Mouse (Mus musculus): Measurements from ENCODE around the gene Mical2. TPM values are rescaled to one million over a fixed set of nuclear protein-coding genes. Genes with fewer than 3 reads are reported as not detected.

The Mical2 gene
- 7.4 TPM for polyA plus RNA-seq (2017; shearing (Covaris generic))

GRCm38 (mm10) chr7:112225615-112226262 lies at the start of gene Mical2:
Mical2 (plus strand) TSS chr7:112225856.

DNA sequence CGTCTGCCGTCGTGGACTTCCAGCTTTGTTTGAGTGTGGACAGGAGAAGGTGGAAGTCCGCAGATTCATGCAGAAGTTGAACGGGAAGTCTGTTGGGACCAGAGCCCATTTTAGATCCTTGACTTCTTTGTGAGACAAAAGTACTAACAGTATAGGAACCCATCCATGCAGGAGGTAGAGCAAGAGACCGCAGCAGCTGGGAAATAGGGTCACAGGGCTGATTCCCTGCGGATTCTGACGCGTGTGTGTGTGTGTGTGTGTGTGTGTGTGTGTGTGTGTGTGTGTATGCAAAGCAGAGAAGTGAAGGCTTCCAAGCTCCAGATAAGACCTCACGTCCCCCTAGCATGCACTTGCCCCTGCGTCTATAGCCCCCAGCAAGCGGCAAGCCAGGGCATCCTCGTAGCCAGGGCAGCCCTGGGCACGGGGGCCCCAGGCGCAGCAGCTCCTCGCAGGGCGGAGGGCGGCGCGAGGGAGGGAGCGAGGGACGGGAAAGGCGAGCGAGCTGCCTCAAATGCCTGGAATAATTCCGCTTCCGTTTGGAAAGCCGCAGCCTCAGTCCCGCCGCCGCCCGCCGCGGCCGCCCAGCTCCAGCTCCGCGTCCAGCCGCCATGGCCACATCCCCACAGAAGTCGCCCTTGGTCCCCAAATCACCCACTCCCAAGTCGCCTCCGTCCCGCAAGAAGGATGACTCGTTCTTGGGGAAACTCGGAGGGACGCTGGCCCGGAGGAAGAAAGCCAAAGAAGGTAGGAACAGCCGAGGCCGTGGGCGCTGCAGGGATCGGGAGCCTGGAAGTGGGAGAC lies 201.9 kb downstream of the Mical2 start, which contains the start of gene Parva:
TSS of gene Parva (plus strand) at position 149 of the 801 bp plus-strand sequence.

Other genes with a start within 250 kb of the Mical2 start
- 66.6 TPM for gene Usp47, start 202.4 kb upstream of the Mical2 start, polyA plus RNA-seq (2017; shearing (Covaris generic))
- 0.33 TPM for gene Dkk3, start 66.8 kb upstream of the Mical2 start, polyA plus RNA-seq (2017; shearing (Covaris generic))
- gene Parva, start 201.6 kb downstream of the Mical2 start, polyA plus RNA-seq (2017; shearing (Covaris generic)), result not detected